Mouse (Mus musculus) limb, embryonic 14.5 days (tissue): ENCODE results near the gene Cdk2ap2. TPM values are rescaled to one million over a fixed set of nuclear protein-coding genes. Genes with fewer than 3 reads are reported as not detected.

Source experiments
- ATAC-seq: fragments of 200-750 bp; cut with Nextera tagmentation; 2 replicates; pipeline ENCODE4 v1.8.0; 2017; ENCODE audit warnings: low read depth, moderate number of reproducible peaks, moderate TSS enrichment; ENCODE audit not compliant: low FRiP score
- DNase-seq: peaks from one replicate; pipeline ENCODE4 v3.0.0-alpha.2; 2015; ENCODE audit warnings: low spot score
- H3K27ac ChIP-seq: fragments of 300-500 bp; sonication (generic); replicated peaks from 2 replicates; pipeline ENCODE4 v1.5.1; 2014; ENCODE audit warnings: low read depth, mild to moderate bottlenecking, low read length, moderate library complexity, mixed read lengths
- H3K27me3 ChIP-seq: fragments of 300-500 bp; sonication (generic); 2 replicates; pipeline ENCODE4 v1.6.1; 2014; ENCODE audit warnings: low read length, mixed read lengths; ENCODE audit not compliant: control insufficient read depth, insufficient read depth
- H3K36me3 ChIP-seq: fragments of 300-500 bp; sonication (generic); 2 replicates; pipeline ENCODE4 v1.6.1; 2014; ENCODE audit warnings: mild to moderate bottlenecking, low read length, moderate library complexity, mixed read lengths; ENCODE audit not compliant: control insufficient read depth, insufficient read depth
- H3K4me1 ChIP-seq: fragments of 300-500 bp; sonication (generic); 2 replicates; pipeline ENCODE4 v1.6.1; 2014; ENCODE audit warnings: antibody characterized with exemption, low read length, mixed read lengths; ENCODE audit not compliant: control insufficient read depth, insufficient read depth
- H3K4me2 ChIP-seq: fragments of 300-500 bp; sonication (generic); replicated peaks from 2 replicates; pipeline ENCODE4 v1.6.1; 2014; ENCODE audit warnings: low read depth, mild to moderate bottlenecking, low read length, moderate library complexity; ENCODE audit not compliant: severe bottlenecking
- H3K4me3 ChIP-seq: fragments of 300-500 bp; sonication (generic); replicated peaks from 2 replicates; pipeline ENCODE4 v1.5.1; 2014; ENCODE audit warnings: low read length
- H3K9ac ChIP-seq: fragments of 300-500 bp; sonication (generic); 2 replicates; pipeline ENCODE4 v1.6.1; 2014; ENCODE audit warnings: mild to moderate bottlenecking, low read depth, low read length, moderate library complexity; ENCODE audit not compliant: severe bottlenecking
- H3K9me3 ChIP-seq: fragments of 300-500 bp; sonication (generic); 2 replicates; pipeline ENCODE4 v1.6.1; 2016; ENCODE audit warnings: low read length; ENCODE audit not compliant: control insufficient read depth
- POLR2A ChIP-seq: fragments of 200-500 bp; IDR thresholded peaks from 2 replicates; pipeline ENCODE4 v1.8.0; 2012; ENCODE audit warnings: inconsistent platforms, mild to moderate bottlenecking, moderate library complexity, borderline replicate concordance; ENCODE audit not compliant: insufficient read depth, insufficient read length; ENCODE audit errors: extremely low read depth
- WGBS: fragments of 180-500 bp; shearing (Covaris S2); extraction: QIAGEN DNeasy Blood & Tissue Kit; methylation state at CpG from one replicate; pipeline ENCODE4 v1.1.7; 2014; 5-methylcytosine and 5-hydroxymethylcytosine counted together
- polyA plus RNA-seq, 2 experiments: library from polyadenylated mRNA; depleted of rRNA in 1 of 2; stranded (reverse) in 1 of 2; unstranded in 1 of 2; fragments of >200 nt; fragmentation: Nextera tagmentation in 1 of 2; extraction: Ambion mirVana in 1 of 2; gene quantifications; 2 replicates each; pipeline versions ENCODE4 v1.2.1 to v1.2.3; 2012 to 2014

The Cdk2ap2 gene
- polyA plus RNA-seq, 2 experiments = 45.2 to 67.6 TPM

GRCm38 (mm10) chr19:4103294-4103693 lies 6.3 kb downstream of the Cdk2ap2 start:
- ATAC-seq = no peak
- Histone ChIP-seq H3K9me3 (no peaks in the 10 kb centered on the region), H3K27me3 (peaks cover 32% of the 10 kb centered on the region; the same call in 1 of the 2 replicates), H3K36me3 (no peaks in the 10 kb centered on the region), H3K27ac (no peak overlapping the region), H3K4me3 (no peak overlapping the region), H3K4me2 (no peak overlapping the region), H3K9ac (no peak overlapping the region), H3K4me1 (peaks cover 18% of the 10 kb centered on the region)
- WGBS = 94% methylated on average over 18 of the region's 18 CpGs
- TF ChIP-seq POLR2A = no peak
- DNase-seq = no peak

GRCm38 (mm10) chr19:4103792-4104191 lies 6.8 kb downstream of the Cdk2ap2 start:
- Histone ChIP-seq H3K27me3 (peaks cover 32% of the 10 kb centered on the region; the same call in 1 of the 2 replicates), H3K9me3 (no peaks in the 10 kb centered on the region), H3K36me3 (no peaks in the 10 kb centered on the region), H3K9ac (no peak overlapping the region), H3K4me1 (peaks cover 18% of the 10 kb centered on the region), H3K4me2 (no peak overlapping the region), H3K27ac (no peak overlapping the region), H3K4me3 (no peak overlapping the region)
- no peak for ATAC-seq
- no peak for DNase-seq
- TF ChIP-seq POLR2A = no peak
- 74% methylated on average over 3 of the region's 3 CpGs for WGBS

- no peak overlapping the region for H3K4me2 ChIP-seq
- no peak overlapping the region for H3K27ac ChIP-seq
- peaks cover 26% of the 10 kb centered on the region; the same call in 1 of the 2 replicates for H3K27me3 ChIP-seq
- no peak for TF ChIP-seq POLR2A
- no peak overlapping the region for H3K9ac ChIP-seq
- DNase-seq (no peak), ATAC-seq (no peak)
- H3K36me3 ChIP-seq = no peaks in the 10 kb centered on the region
- WGBS = 90% methylated on average over 16 of the region's 16 CpGs
- H3K9me3 ChIP-seq = no peaks in the 10 kb centered on the region
- peaks cover 11% of the 10 kb centered on the region for H3K4me1 ChIP-seq
- no peak overlapping the region for H3K4me3 ChIP-seq
Observed at GRCm38 (mm10) chr19:4104675-4105194, 7.8 kb downstream of the Cdk2ap2 start.

- no peak for DNase-seq
- no peak for ATAC-seq
- Histone ChIP-seq H3K36me3 (peaks cover 4% of the 10 kb centered on the region), H3K4me3 (no peak overlapping the region), H3K4me1 (no peaks in the 10 kb centered on the region), H3K9ac (no peak overlapping the region), H3K27me3 (peaks cover 7% of the 10 kb centered on the region; the same call in 1 of the 2 replicates), H3K9me3 (no peaks in the 10 kb centered on the region), H3K27ac (no peak overlapping the region), H3K4me2 (no peak overlapping the region)
- 84% methylated on average over 14 of the region's 14 CpGs for WGBS
- TF ChIP-seq POLR2A = no peak
Observed at GRCm38 (mm10) chr19:4106654-4107053, 9.7 kb downstream of the Cdk2ap2 start.

- Histone ChIP-seq H3K4me3 (no peak overlapping the region), H3K36me3 (peaks cover 20% of the 10 kb centered on the region), H3K27me3 (no peaks in the 10 kb centered on the region), H3K9ac (no peak overlapping the region), H3K9me3 (no peaks in the 10 kb centered on the region), H3K4me2 (no peak overlapping the region), H3K27ac (no peak overlapping the region), H3K4me1 (peaks cover 1% of the 10 kb centered on the region; the same call in 1 of the 2 replicates)
- no peak for TF ChIP-seq POLR2A
- DNase-seq (no peak), ATAC-seq (no peak)
- 91% methylated on average over 9 of the region's 9 CpGs for WGBS
Observed at GRCm38 (mm10) chr19:4108535-4108934, 11.6 kb downstream of the Cdk2ap2 start.
